Mouse (Mus musculus): ENCODE measurements around the gene Stard9. TPM values are rescaled to one million over a fixed set of nuclear protein-coding genes. Genes with fewer than 3 reads are reported as not detected.

Stard9 gene
- 7.3 TPM for polyA plus RNA-seq (2015; fragmentation: Illumina TruSeq; extraction: RNeasy Lipid Tissue Mini Kit (QIAGEN cat#74804); ENCODE audit: insufficient read depth, low read depth, low replicate concordance)

DNA sequence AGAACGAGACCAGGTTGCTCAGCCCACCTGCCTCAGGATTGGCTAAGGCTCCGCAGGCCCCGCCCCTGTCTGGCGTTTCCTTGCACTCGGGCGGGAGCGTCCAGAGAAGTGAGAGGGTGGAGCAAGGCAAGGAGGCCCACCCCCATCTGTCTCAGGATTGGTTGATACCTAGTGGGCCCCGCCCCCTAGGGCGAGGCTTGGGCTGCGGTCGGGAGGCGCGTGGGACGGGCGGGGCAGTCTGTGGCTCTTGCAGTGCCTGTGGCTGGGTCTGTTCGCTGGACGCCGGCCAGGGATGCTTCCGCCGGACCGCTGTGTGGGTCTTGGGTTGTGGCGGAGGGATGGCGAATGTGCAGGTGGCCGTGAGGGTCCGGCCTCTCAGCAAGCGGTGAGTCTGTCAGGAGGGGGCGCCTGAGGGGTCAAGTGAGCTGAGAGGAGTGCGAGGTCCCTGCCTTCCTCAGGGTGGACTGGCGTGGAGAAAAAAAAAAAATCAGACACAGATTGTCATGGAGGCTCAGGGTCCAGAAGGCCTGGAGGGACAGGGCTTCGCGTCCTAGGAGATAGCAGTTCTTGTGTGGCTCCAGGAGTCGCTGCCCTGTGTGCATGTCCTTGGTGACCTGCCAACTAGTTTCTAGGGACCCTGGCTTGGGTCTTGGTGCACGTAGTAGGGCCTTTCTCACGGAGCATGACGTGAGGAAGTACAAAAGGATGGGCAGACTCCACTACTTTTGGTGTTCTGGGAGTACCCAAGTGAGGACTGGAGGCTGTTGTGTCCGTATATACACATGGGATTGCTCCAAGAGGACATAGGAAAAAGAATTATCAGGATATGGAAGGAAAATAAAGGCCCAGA lies at the start of gene Stard9:
Gene Stard9 (plus strand): TSS at position 236 of the 850 bp plus-strand sequence.

DNA sequence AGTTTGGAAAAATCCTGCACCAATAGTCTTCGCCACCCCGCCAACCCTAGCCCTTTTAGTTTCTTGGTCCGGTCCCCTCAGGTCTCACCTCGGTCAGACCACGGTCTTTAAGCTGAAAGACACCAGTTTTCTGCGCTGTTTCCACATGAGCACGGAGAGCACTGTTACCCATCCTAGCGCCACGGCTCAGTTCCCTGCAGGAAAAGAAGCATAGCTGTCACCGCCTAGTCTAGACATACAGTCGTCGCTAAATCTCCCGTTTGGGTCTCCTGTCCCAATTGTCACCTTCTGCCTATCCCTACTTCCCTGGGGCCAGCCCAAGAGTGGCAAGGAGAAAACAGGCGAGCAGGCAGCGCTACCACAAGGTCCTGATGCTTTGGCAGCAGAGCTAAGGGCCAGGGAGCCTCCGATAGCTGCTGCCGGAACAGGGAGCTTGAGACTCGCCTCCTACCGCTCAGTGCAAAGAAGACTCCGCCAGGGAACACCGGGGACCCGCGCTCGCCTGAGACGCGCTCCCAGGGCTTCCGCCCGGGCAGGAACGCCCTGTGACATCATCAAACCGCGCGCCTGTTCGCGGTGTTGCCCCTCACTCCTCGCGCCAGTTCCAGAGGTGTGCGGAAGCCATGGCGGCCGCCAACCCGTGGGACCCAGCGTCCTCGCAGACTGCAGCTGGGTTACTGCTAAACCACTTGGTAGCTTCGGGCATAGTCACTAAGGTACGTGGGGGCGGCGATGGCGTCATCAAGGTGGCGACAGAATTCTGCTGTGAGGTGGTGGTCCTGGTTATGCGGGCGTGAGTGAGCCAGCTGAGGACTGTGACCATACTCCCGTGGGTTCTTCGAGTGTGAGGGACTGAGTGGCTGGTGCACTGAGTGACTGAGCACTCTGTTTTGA lies 19.8 kb upstream of the Stard9 start, which contains the start of the genes Haus2 and Lrrc57:
Gene Haus2 (plus strand): TSS at position 554 of the 894 bp plus-strand sequence.
Gene Lrrc57 (minus strand): TSS at position 691 of the 894 bp plus-strand sequence.

Other genes with a start within 250 kb of the Stard9 start
- 3.6 TPM for gene Ganc, start 225.2 kb upstream of the Stard9 start, polyA plus RNA-seq (2015; fragmentation: Illumina TruSeq; extraction: RNeasy Lipid Tissue Mini Kit (QIAGEN cat#74804); ENCODE audit: insufficient read depth, low read depth, low replicate concordance)
- gene Tmem87a, start 225.0 kb upstream of the Stard9 start, polyA plus RNA-seq (2015; fragmentation: Illumina TruSeq; extraction: RNeasy Lipid Tissue Mini Kit (QIAGEN cat#74804); ENCODE audit: insufficient read depth, low read depth, low replicate concordance): 9.5 TPM
- 1.00 TPM for gene Capn3, start 173.1 kb upstream of the Stard9 start, polyA plus RNA-seq (2015; fragmentation: Illumina TruSeq; extraction: RNeasy Lipid Tissue Mini Kit (QIAGEN cat#74804); ENCODE audit: insufficient read depth, low read depth, low replicate concordance)
- gene Zfp106, start 65.3 kb upstream of the Stard9 start, polyA plus RNA-seq (2015; fragmentation: Illumina TruSeq; extraction: RNeasy Lipid Tissue Mini Kit (QIAGEN cat#74804); ENCODE audit: insufficient read depth, low read depth, low replicate concordance): 14.6 TPM
- 12.0 TPM for gene Snap23, start 61.5 kb upstream of the Stard9 start, polyA plus RNA-seq (2015; fragmentation: Illumina TruSeq; extraction: RNeasy Lipid Tissue Mini Kit (QIAGEN cat#74804); ENCODE audit: insufficient read depth, low read depth, low replicate concordance)
- 2.6 TPM for gene Haus2, start 19.7 kb upstream of the Stard9 start, polyA plus RNA-seq (2015; fragmentation: Illumina TruSeq; extraction: RNeasy Lipid Tissue Mini Kit (QIAGEN cat#74804); ENCODE audit: insufficient read depth, low read depth, low replicate concordance)
- gene Lrrc57, start 19.6 kb upstream of the Stard9 start, polyA plus RNA-seq (2015; fragmentation: Illumina TruSeq; extraction: RNeasy Lipid Tissue Mini Kit (QIAGEN cat#74804); ENCODE audit: insufficient read depth, low read depth, low replicate concordance): 3.5 TPM
- gene Cdan1, start 221.0 kb downstream of the Stard9 start, polyA plus RNA-seq (2015; fragmentation: Illumina TruSeq; extraction: RNeasy Lipid Tissue Mini Kit (QIAGEN cat#74804); ENCODE audit: insufficient read depth, low read depth, low replicate concordance): 1.1 TPM
- gene Ttbk2, start 221.5 kb downstream of the Stard9 start, polyA plus RNA-seq (2015; fragmentation: Illumina TruSeq; extraction: RNeasy Lipid Tissue Mini Kit (QIAGEN cat#74804); ENCODE audit: insufficient read depth, low read depth, low replicate concordance): 1.2 TPM